Mouse (Mus musculus): ENCODE measurements around the gene Asb14. TPM values are rescaled to one million over a fixed set of nuclear protein-coding genes. Genes with fewer than 3 reads are reported as not detected.
"Not testable (repeated sequence)": the region's sequence is repeated elsewhere in the genome, so short reads cannot be mapped to it uniquely, and the experiment has no call there.

Gene Asb14
- polyA plus RNA-seq (2012; rRNA removed) = not detected in 2 replicates

DNA sequence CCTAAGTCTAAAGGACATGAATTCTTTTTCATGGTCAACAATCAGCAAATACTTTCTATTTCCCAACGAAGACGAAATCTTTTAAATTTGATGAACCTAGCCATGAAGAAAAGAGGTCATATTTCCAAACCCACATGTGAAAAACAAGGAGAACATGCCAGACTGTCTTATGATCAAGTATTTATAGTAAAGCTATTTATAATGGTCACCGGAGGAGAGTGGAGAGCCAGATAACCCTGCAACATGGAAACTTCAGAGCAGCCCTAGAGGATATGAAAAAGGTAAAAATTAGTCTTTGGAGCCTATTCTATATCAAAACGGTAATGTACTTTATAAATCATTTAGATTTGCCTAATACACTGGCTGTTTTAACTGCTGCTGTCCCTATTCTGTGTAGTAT is at the start of gene Asb14:
TSS of gene Asb14 (plus strand) at position 166 of the 400 bp plus-strand sequence.
- no peak for DNase-seq (ENCODE audit: low spot score)

GRCm38 (mm10) chr14:26853053-26853452 is 41.3 kb upstream of the Asb14 start:
- DNase-seq (ENCODE audit: low spot score) = no peak

GRCm38 (mm10) chr14:26854066-26854465 is 40.3 kb upstream of the Asb14 start:
- DNase-seq (ENCODE audit: low spot score) = no peak

GRCm38 (mm10) chr14:26858364-26858763 is 36.0 kb upstream of the Asb14 start:
- DNase-seq (ENCODE audit: low spot score) = no peak

GRCm38 (mm10) chr14:26859024-26859423 is 35.3 kb upstream of the Asb14 start:
- DNase-seq (ENCODE audit: low spot score) = no peak

GRCm38 (mm10) chr14:26867356-26867755 is 27.0 kb upstream of the Asb14 start:
- DNase-seq (ENCODE audit: low spot score) = no peak

- no peak for DNase-seq (ENCODE audit: low spot score)
These were observed 26.1 kb upstream of the Asb14 start for GRCm38 (mm10) chr14:26868299-26868698.

- DNase-seq (ENCODE audit: low spot score) = no peak
These were observed 15.6 kb upstream of the Asb14 start for GRCm38 (mm10) chr14:26878756-26879155.

DNA sequence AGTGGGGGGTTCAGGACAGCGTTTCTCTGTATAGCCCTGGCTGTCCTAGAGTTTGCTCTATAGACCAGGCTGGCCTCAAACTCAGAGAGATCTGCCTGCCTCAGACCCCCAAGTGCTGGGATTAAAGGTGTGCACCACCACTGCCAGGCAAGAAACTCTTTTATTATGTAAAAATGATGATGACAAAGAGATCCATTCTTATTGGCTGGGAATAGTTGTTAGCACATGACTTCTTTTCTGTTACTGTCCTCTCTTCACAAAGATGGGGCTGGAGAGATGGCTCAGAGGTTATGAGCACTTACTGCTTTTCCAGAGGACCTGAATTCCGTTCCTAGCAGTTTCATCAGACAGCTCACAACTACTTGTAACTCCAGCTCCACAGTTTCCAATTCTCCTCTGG is 14.4 kb upstream of the Asb14 start:
- DNase-seq (ENCODE audit: low spot score) = no peak

GRCm38 (mm10) chr14:26881700-26882099 is 12.7 kb upstream of the Asb14 start:
- no peak for DNase-seq (ENCODE audit: low spot score)

DNA sequence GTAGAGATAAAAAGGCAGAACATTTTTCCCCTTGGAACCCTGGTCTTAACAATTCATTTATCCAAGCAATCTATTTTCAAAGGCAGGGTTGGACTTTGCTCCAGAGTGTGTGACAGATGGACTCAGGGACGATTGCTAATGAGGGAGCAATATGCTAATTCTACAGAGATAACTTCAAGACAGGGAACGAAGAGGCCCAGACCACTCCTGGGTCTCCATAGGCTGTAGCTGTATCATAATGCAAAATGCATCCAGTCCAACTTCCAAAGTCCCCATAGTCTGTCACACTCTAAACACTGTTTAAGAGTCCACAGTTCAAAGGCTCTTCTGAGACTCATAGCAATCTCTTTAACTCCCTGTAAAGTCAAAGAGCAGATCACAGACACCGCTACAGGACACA is 7.1 kb upstream of the Asb14 start:
- DNase-seq (ENCODE audit: low spot score) = no peak

- no peak for DNase-seq (ENCODE audit: low spot score)
These were observed 3.6 kb upstream of the Asb14 start for GRCm38 (mm10) chr14:26890777-26891176.

DNA sequence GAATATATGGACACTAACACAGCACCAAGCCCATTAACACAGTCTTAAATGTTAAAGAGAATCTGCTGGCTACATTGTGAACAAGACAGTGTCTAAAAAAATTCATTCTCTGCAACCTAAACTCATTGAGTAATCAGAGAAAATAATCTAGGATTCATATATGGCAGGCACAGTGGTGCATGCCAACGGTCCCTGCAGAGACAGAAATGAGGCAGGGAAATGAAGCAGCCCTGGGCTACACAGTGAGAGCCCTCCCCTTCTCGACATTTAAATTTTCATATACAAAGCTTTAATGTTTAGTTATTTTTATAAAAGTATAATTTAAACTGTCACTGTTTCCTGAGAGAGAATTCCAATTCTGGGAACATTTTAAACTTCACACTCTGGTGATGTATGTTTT is 5.1 kb downstream of the Asb14 start:
- DNase-seq (ENCODE audit: low spot score) = no peak

DNA sequence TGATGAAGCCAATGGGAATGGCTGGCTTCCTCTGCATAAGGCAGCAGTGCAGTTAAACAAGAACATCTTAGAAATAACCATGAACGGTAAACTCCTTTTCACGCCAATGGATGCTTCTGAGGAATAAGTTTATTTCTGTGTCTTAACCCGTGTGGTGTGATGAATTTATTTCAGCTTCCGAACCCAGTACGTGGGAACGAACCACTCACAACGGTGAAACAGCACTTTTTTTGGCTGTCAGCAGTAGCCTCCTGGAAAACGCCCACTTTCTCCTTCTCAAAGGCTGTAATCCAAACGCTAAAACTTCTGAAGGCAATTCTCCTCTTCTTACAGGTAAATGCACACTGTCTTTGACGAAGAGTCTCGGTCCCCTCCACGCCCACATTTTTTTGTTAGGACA is 6.5 kb downstream of the Asb14 start:
- no peak for DNase-seq (ENCODE audit: low spot score)

DNA sequence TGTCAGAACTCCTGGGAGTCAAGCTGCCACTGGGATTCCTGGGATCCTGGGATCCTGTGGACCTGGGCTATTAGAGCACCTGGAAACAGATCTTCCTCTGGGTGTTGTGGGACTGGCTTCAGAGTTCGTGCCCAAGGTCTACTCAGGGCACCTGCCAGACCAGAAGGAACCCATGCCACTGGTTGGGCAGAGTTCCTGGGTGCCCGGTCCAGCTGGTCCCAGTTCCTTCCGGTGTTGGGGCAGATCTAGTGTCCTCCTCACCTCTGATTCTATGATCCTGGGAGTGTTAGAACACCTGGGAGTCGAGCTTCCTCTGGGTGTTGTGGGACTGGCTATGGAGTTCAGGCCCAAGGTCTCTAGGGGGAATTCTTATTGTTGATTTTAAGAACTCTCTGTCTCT is 13.0 kb downstream of the Asb14 start:
- DNase-seq (ENCODE audit: low spot score) = no peak

GRCm38 (mm10) chr14:26910461-26910860 is 16.1 kb downstream of the Asb14 start:
- DNase-seq (ENCODE audit: low spot score) = not testable (repeated sequence)

- no peak for DNase-seq (ENCODE audit: low spot score)
These were observed 16.8 kb downstream of the Asb14 start for GRCm38 (mm10) chr14:26911201-26911600.

- DNase-seq (ENCODE audit: low spot score) = no peak
These were observed 17.5 kb downstream of the Asb14 start for GRCm38 (mm10) chr14:26911826-26912225.

DNA sequence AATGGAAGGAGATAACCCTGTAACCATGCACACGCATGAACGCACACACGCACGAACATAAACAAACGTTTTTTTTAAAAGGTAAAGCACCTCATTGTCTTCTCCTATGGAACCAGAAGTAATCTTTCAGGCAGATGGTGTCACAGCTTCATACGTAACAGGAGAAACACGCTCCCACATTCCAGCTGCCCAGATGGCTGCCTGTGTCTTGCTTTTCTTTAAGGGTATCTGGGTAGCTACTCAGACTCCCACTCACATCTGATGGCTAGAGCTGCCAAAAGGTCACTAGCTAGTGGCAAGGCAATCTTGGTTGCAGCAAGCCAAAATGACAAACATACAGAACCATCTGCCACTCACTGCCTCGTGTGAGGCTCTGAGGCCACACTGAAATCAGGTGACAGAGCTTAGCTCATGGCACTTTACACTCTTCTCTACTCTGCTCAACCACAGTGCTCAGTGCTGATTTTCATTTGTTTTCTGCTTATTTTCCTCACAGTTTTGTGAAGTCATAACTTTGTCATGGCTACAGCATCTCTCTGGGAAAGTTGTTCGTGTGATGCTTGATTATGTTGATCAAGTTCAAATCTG is 19.4 kb downstream of the Asb14 start:
- DNase-seq (ENCODE audit: low spot score) = no peak

GRCm38 (mm10) chr14:26919310-26919709 is 25.0 kb downstream of the Asb14 start:
- DNase-seq (ENCODE audit: low spot score) = no peak

DNA sequence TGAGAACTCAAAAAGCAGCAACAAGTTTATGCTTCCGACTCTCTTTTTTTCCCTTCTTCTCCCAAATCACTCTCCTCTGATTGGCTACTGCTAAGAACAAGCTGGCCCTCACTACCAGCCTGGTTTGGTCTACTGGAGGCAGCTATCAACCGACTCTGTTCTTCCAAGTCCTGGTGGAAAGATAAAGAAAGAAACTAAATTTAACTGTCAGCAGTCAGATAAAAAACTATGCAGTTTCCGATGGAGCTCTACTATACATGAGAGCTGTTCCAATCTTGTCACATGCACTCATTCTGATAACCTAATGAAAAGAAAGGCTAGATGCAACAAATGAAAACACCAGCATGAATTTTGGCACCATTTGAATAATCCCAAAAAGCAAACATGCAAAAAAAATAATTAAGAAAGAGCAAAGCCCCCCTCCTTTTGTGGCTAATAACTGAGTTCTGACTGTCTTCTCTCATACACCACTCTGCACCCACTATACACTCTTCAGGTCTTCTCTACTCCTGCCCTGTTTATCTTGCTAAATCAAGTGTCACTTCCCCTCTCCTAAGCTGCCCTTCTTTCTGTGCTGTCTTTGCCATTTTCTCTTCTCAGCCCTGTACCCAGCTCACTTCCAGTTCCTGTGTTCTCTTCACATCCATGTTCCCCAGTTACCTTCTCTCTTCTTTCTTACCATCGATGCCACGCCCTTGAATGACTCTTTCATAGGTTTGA is 29.5 kb downstream of the Asb14 start:
- DNase-seq (ENCODE audit: low spot score) = no peak

- DNase-seq (ENCODE audit: low spot score) = no peak
These were observed 40.5 kb downstream of the Asb14 start for GRCm38 (mm10) chr14:26934891-26935290.

DNA sequence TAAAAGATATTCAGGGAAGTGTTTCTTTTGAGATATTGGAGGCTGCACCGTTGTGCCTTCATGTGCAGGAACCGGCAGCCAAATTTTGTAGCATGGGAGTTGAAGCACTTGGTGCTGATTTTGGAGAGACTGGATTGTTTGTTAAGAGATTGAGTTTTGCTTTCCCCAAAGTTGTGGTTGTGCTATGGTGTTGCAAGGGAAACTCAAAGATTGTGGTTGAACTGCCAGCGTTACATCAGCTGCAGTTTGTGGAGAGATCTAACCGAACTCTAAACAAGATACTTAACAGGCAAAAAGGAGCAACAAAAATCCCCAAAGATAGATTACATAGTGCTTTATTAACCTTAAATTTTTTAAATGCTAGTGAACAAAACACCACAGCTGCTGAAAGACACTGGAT is 41.2 kb downstream of the Asb14 start:
- no peak for DNase-seq (ENCODE audit: low spot score)

GRCm38 (mm10) chr14:26956139-26956538 is 61.8 kb downstream of the Asb14 start:
- not testable (repeated sequence) for DNase-seq (ENCODE audit: low spot score)
